Mouse (Mus musculus) midbrain, embryonic 12.5 days (tissue): ENCODE measurements around the gene Cga. TPM values are rescaled to one million over a fixed set of nuclear protein-coding genes. Genes with fewer than 3 reads are reported as not detected.
"Not testable (repeated sequence)": the region's sequence is repeated elsewhere in the genome, so short reads cannot be mapped to it uniquely, and the experiment has no call there.

ENCODE experiments used
- ATAC-seq: fragments of 200-750 bp; cut with Nextera tagmentation; 2 replicates; pipeline ENCODE4 v1.8.0; 2017; ENCODE audit warnings: low read depth, moderate TSS enrichment, moderate library complexity; ENCODE audit not compliant: low FRiP score
- H3K27ac ChIP-seq: fragments of 300-500 bp; sonication (generic); replicated peaks from 2 replicates; pipeline ENCODE4 v1.5.1; 2016; ENCODE audit warnings: mild to moderate bottlenecking
- H3K27me3 ChIP-seq: fragments of 300-500 bp; sonication (generic); 2 replicates; pipeline ENCODE4 v1.6.1; 2016; ENCODE audit warnings: mild to moderate bottlenecking
- H3K36me3 ChIP-seq: fragments of 300-500 bp; sonication (generic); 2 replicates; pipeline ENCODE4 v1.6.1; 2016
- H3K4me1 ChIP-seq: fragments of 300-500 bp; sonication (generic); 2 replicates; pipeline ENCODE4 v1.6.1; 2016
- H3K4me2 ChIP-seq: fragments of 300-500 bp; sonication (generic); replicated peaks from 2 replicates; pipeline ENCODE4 v1.6.1; 2016; ENCODE audit warnings: mild to moderate bottlenecking, moderate library complexity
- H3K4me3 ChIP-seq: fragments of 300-500 bp; sonication (generic); 2 replicates; pipeline ENCODE4 v1.5.1; 2016; ENCODE audit warnings: mild to moderate bottlenecking
- H3K9ac ChIP-seq: fragments of 300-500 bp; sonication (generic); replicated peaks from 2 replicates; pipeline ENCODE4 v1.6.1; 2016; ENCODE audit warnings: mild to moderate bottlenecking, moderate library complexity
- H3K9me3 ChIP-seq: fragments of 300-500 bp; sonication (generic); 2 replicates; pipeline ENCODE4 v1.6.1; 2016; ENCODE audit warnings: mild to moderate bottlenecking
- WGBS: fragments of 180-500 bp; shearing (Covaris S2); methylation state at CpG from one replicate; pipeline ENCODE4 v1.1.7; 2016; 5-methylcytosine and 5-hydroxymethylcytosine counted together
- polyA plus RNA-seq: library from polyadenylated mRNA; unstranded; fragments of >200 nt; fragmentation: Nextera tagmentation; extraction: Ambion mirVana; gene quantifications from 2 replicates; pipeline ENCODE4 v1.2.1, GENCODE M21; 2016

Cga gene
- polyA plus RNA-seq, 1 experiment from 2014 or later: not detected

GRCm38 (mm10) chr4:34899322-34899721, 5.7 kb downstream of the Cga start:
- 97% methylated on average over 1 of the region's 1 CpGs for WGBS
- Histone ChIP-seq H3K4me3 (no peak overlapping the region), H3K9me3 (no peaks in the 10 kb centered on the region), H3K9ac (no peak overlapping the region), H3K4me2 (no peak overlapping the region), H3K27me3 (no peaks in the 10 kb centered on the region), H3K27ac (no peak overlapping the region), H3K4me1 (no peaks in the 10 kb centered on the region), H3K36me3 (no peaks in the 10 kb centered on the region)
- no peak for ATAC-seq

GRCm38 (mm10) chr4:34900155-34900554, 6.6 kb downstream of the Cga start:
- Histone ChIP-seq H3K27me3 (no peaks in the 10 kb centered on the region), H3K4me1 (no peaks in the 10 kb centered on the region), H3K9ac (no peak overlapping the region), H3K9me3 (no peaks in the 10 kb centered on the region), H3K27ac (no peak overlapping the region), H3K4me2 (no peak overlapping the region), H3K36me3 (no peaks in the 10 kb centered on the region), H3K4me3 (no peak overlapping the region)
- ATAC-seq: no peak
- 53% methylated on average over 9 of the region's 9 CpGs for WGBS

DNA sequence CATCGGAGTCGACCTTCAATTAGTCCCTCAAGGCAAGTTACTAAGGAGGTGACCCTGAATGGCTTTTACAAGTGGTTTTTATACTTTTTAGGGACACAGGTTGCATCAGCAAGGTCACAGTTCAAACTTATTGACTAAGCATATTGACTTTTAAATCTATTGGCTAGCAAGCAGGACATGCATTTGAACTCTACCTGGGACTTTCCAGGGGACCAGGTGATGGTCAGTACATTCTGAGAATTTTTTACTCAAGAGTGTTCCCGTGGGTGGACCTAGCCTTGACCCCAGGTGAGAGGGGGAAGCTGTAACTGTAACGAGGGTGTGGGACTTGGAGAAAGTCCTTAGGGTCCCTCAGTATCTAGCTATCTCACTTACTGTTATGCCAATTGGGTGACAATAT, 7.6 kb downstream of the Cga start:
- no peak overlapping the region for H3K4me3 ChIP-seq
- no peaks in the 10 kb centered on the region for H3K4me1 ChIP-seq
- no peaks in the 10 kb centered on the region for H3K9me3 ChIP-seq
- ATAC-seq: no peak
- H3K9ac ChIP-seq: no peak overlapping the region
- no peak overlapping the region for H3K4me2 ChIP-seq
- H3K27ac ChIP-seq: no peak overlapping the region
- H3K36me3 ChIP-seq: no peaks in the 10 kb centered on the region
- no peaks in the 10 kb centered on the region for H3K27me3 ChIP-seq
- WGBS: 78% methylated on average over 4 of the region's 4 CpGs

DNA sequence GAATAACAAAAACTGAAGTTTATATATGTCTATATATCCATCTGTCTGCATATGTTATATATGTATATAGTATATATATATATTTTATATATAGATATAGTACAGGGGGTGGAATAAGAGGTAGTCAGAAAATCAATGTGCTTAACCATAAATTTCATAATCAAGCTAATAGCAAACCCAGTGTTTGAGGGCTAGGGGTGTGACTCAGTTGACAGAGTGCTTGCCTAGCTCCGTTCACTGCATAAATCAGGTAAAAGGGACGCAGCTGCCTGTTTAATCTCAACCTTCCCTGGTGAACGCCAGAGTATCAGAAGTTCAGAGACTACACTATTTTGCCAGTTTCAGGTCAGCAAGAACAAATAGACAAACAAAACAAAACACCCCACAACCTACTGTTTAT, 8.0 kb downstream of the Cga start:
- H3K4me2 ChIP-seq, H3K4me1 ChIP-seq, H3K9ac ChIP-seq, ATAC-seq, H3K4me3 ChIP-seq, H3K36me3 ChIP-seq, H3K9me3 ChIP-seq, H3K27me3 ChIP-seq, H3K27ac ChIP-seq: not testable (repeated sequence)
- 74% methylated on average over 3 of the region's 3 CpGs for WGBS

DNA sequence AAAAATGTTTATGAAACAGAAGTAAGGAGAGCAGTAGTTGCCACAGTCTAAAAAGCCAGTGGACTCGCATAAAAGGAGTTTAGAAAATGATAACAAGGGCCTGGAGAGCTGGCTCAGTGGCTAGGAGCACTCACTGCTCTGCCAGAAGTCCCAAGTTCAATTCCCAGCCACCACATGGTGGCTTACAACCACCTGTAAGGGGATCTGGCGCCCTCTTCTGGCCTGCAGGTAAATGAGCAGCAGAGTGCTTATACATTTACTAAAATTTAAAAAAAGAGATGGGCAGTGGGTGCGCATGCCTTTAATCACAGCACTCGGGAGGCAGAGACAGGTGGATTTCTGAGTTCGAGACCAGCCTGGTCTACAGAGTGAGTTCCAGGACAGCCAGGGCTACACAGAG, 11.8 kb downstream of the Cga start:
- Histone ChIP-seq H3K36me3 (no peaks in the 10 kb centered on the region), H3K9ac (no peak overlapping the region), H3K9me3 (no peaks in the 10 kb centered on the region), H3K4me1 (no peaks in the 10 kb centered on the region), H3K27me3 (no peaks in the 10 kb centered on the region), H3K4me3 (no peak overlapping the region), H3K4me2 (no peak overlapping the region), H3K27ac (no peak overlapping the region)
- no peak for ATAC-seq
- WGBS: 63% methylated on average over 5 of the region's 5 CpGs

DNA sequence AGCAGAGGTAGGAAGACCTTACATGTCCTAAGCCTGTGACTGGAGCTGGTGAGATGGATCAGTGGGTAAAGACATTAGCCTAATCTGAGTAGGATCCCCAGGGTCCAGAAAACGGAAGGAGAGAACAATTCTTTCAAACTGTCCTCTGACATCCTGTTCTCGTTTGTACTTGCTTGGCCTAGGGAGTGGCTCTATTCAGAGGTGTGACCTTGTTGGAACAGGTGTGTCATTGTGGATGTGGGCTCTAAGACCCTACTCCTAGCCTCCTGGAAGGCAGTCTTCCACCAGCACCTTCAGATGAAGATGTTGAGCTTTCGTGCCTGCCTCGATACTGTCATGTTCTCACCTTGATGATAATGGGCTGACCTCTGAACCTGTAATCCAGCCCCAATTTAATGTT, 12.6 kb downstream of the Cga start:
- 80% methylated on average over 4 of the region's 4 CpGs for WGBS
- H3K4me2 ChIP-seq: no peak overlapping the region
- H3K27ac ChIP-seq: no peak overlapping the region
- no peak overlapping the region for H3K9ac ChIP-seq
- ATAC-seq: no peak
- H3K9me3 ChIP-seq: no peaks in the 10 kb centered on the region
- H3K4me3 ChIP-seq: no peak overlapping the region
- no peaks in the 10 kb centered on the region for H3K27me3 ChIP-seq
- H3K4me1 ChIP-seq: no peaks in the 10 kb centered on the region
- no peaks in the 10 kb centered on the region for H3K36me3 ChIP-seq

GRCm38 (mm10) chr4:34907026-34907425, 13.4 kb downstream of the Cga start:
- H3K9me3 ChIP-seq: no peaks in the 10 kb centered on the region

GRCm38 (mm10) chr4:34908127-34908526, 14.5 kb downstream of the Cga start:
- no peak overlapping the region for H3K27ac ChIP-seq
- no peak overlapping the region for H3K9ac ChIP-seq
- no peaks in the 10 kb centered on the region for H3K4me1 ChIP-seq
- no peaks in the 10 kb centered on the region for H3K9me3 ChIP-seq
- H3K4me3 ChIP-seq: no peak overlapping the region
- no peak overlapping the region for H3K4me2 ChIP-seq
- H3K27me3 ChIP-seq: no peaks in the 10 kb centered on the region
- H3K36me3 ChIP-seq: no peaks in the 10 kb centered on the region
- WGBS: 96% methylated on average over 7 of the region's 7 CpGs
- ATAC-seq: no peak

More at GRCm38 (mm10) chr4:34907026-34907425, 13.4 kb downstream of the Cga start:
- ATAC-seq: no peak
- Histone ChIP-seq H3K27ac (no peak overlapping the region), H3K27me3 (no peaks in the 10 kb centered on the region), H3K4me3 (no peak overlapping the region), H3K4me2 (no peak overlapping the region), H3K4me1 (no peaks in the 10 kb centered on the region), H3K36me3 (no peaks in the 10 kb centered on the region), H3K9ac (no peak overlapping the region)
- WGBS: 52% methylated on average over 14 of the region's 14 CpGs

DNA sequence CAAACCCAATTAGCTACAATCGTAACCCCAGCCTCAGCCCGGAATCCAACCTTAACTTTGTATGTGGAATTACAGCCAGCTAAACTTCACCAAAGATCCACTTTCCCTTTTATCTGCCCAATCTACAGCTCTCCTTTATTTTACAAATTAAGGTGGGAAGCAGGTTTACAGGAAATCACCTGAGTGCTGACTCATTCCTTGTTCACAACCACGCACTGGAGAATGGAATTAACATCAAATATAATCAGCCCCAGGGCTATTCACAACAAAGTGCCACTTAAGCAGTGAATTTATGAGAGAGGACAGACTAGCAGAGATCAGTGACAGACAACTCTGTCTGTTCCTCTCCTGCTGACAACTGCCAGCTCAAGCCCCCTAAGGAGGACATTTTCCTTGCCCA, 17.8 kb downstream of the Cga start:
- no peaks in the 10 kb centered on the region for H3K27me3 ChIP-seq
- 84% methylated on average over 3 of the region's 3 CpGs for WGBS
- no peak for ATAC-seq
- H3K4me1 ChIP-seq: no peaks in the 10 kb centered on the region
- no peak overlapping the region for H3K27ac ChIP-seq
- no peaks in the 10 kb centered on the region for H3K9me3 ChIP-seq
- no peak overlapping the region for H3K4me2 ChIP-seq
- H3K36me3 ChIP-seq: no peaks in the 10 kb centered on the region
- no peak overlapping the region for H3K4me3 ChIP-seq
- H3K9ac ChIP-seq: no peak overlapping the region

DNA sequence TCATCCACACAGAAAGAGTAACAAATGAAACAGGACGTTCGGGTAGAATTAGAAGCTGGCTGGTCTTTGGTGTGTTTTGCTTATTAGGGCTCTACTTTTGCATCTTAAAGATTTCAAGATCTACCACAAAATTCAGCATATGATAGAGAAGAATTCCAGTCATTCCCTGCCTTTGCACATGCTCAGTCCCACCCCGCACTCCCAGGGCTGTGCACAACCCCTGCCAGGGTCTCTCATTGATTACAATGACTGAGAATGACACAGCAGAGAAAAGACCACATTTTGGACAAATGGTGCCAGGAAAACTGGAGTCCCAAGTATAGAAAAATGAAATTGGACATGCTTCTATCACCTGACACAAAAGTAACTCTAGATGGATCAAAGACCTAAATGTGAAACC, 18.6 kb downstream of the Cga start:
- Histone ChIP-seq H3K27me3 (no peaks in the 10 kb centered on the region), H3K27ac (no peak overlapping the region), H3K4me3 (no peak overlapping the region), H3K9me3 (no peaks in the 10 kb centered on the region), H3K9ac (no peak overlapping the region), H3K4me2 (no peak overlapping the region), H3K4me1 (no peaks in the 10 kb centered on the region), H3K36me3 (no peaks in the 10 kb centered on the region)
- WGBS: 81% methylated on average over 3 of the region's 3 CpGs
- no peak for ATAC-seq

- Histone ChIP-seq H3K4me3 (no peak overlapping the region), H3K36me3 (no peaks in the 10 kb centered on the region), H3K4me2 (no peak overlapping the region), H3K9ac (no peak overlapping the region), H3K27ac (no peak overlapping the region), H3K9me3 (no peaks in the 10 kb centered on the region), H3K27me3 (no peaks in the 10 kb centered on the region), H3K4me1 (no peaks in the 10 kb centered on the region)
- 61% methylated on average over 7 of the region's 7 CpGs for WGBS
- ATAC-seq: no peak
Observed at GRCm38 (mm10) chr4:34917400-34917799, 23.8 kb downstream of the Cga start.

- Histone ChIP-seq H3K4me2 (no peak overlapping the region), H3K36me3 (no peaks in the 10 kb centered on the region), H3K27ac (no peak overlapping the region), H3K27me3 (no peaks in the 10 kb centered on the region), H3K4me1 (no peaks in the 10 kb centered on the region), H3K4me3 (no peak overlapping the region), H3K9me3 (no peaks in the 10 kb centered on the region), H3K9ac (no peak overlapping the region)
- ATAC-seq: no peak
- 69% methylated on average over 6 of the region's 6 CpGs for WGBS
Observed at GRCm38 (mm10) chr4:34922177-34922870, 28.7 kb downstream of the Cga start.

DNA sequence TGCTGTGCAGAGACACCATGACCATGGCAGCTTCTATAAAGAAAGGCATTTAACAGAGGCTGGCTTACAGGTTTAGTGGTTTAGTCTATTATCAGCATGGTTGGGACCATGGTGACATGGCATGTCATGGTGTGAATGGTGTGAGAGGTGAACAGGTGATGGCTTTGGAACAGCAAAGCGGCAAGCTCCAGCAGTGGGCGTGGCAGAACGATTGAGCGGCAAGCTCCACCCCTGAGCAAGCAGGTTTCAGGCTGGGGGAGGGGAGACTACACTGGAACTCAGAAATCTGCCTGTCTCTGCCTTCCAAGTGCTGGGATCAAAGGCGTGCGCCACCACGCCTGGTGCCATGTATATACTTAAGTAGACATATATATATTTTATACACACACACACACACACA, 34.8 kb downstream of the Cga start:
- H3K9ac ChIP-seq, H3K4me3 ChIP-seq, H3K27ac ChIP-seq, H3K9me3 ChIP-seq, H3K4me2 ChIP-seq, H3K27me3 ChIP-seq, H3K4me1 ChIP-seq, H3K36me3 ChIP-seq, ATAC-seq: not testable (repeated sequence)
- 75% methylated on average over 7 of the region's 7 CpGs for WGBS
